Mouse (Mus musculus) CH12.LX (cell line): ENCODE data around the gene Lamc3.

Experiments used
- CTCF ChIP-seq, 2 experiments: IDR thresholded peaks in 1 of 2; conservative IDR thresholded peaks in 1 of 2; 2 replicates each; pipeline ENCODE4 v1.5.1; 2011 to 2012; ENCODE audit warnings: low read depth in 2 of 2, low read length in 2 of 2, improper control_type of control experiment in 1 of 2, inconsistent platforms in 1 of 2, mild to moderate bottlenecking in 1 of 2, moderate library complexity in 1 of 2
- EP300 ChIP-seq: IDR thresholded peaks from 2 replicates; pipeline ENCODE4 v1.6.1; 2011; ENCODE audit warnings: low read length, improper control_type of control experiment
- JUN ChIP-seq: IDR thresholded peaks from 2 replicates; pipeline ENCODE4 v1.6.1; 2011; ENCODE audit warnings: low read depth, mild to moderate bottlenecking, low read length, improper control_type of control experiment, moderate library complexity; ENCODE audit not compliant: insufficient read depth
- MAZ ChIP-seq: IDR thresholded peaks from 2 replicates; pipeline ENCODE4 v1.6.1; 2012; ENCODE audit warnings: low read depth, mild to moderate bottlenecking, inconsistent platforms, low read length, improper control_type of control experiment, moderate library complexity
- POLR2A ChIP-seq: IDR thresholded peaks from 2 replicates; pipeline ENCODE4 v1.6.1; 2011; ENCODE audit warnings: low read depth, mild to moderate bottlenecking, improper control_type of control experiment, low read length

GRCm38 (mm10) chr2:31894221-31894870, 7.3 kb downstream of the Lamc3 start:
- no peak for TF ChIP-seq POLR2A
- no peak for TF ChIP-seq EP300
- TF ChIP-seq CTCF (conservative IDR thresholded peaks at IDR 0.05 in 1 of 2, IDR thresholded peaks at IDR 0.05 in 1 of 2; ENCODE audit: low read depth in 2 of 2, low read length in 2 of 2): no peak
- TF ChIP-seq MAZ: no peak
- no peak for TF ChIP-seq JUN
